Mouse (Mus musculus) urinary bladder, postnatal 14 days (tissue): ENCODE data around the gene Gtf2ird2.

Experiments
- DNase-seq: peaks from one replicate; pipeline ENCODE4 v3.0.0; 2021; ENCODE audit warnings: low spot score

Gene Gtf2ird2

GRCm38 (mm10) chr5:134183162-134183561 is 657 bp upstream of the Gtf2ird2 start:
- DNase-seq = no peak

- DNase-seq = no peak
Measured at GRCm38 (mm10) chr5:134186059-134186458, 2.2 kb downstream of the Gtf2ird2 start.

- DNase-seq = peak; percentile 60
Measured at GRCm38 (mm10) chr5:134186961-134187731, 3.3 kb downstream of the Gtf2ird2 start.

- DNase-seq = no peak
Measured at GRCm38 (mm10) chr5:134188571-134188970, 4.8 kb downstream of the Gtf2ird2 start.

- DNase-seq = peak; percentile 54
Measured at GRCm38 (mm10) chr5:134193664-134194063, 9.8 kb downstream of the Gtf2ird2 start.

- DNase-seq = no peak
Measured at GRCm38 (mm10) chr5:134206721-134207120, 22.9 kb downstream of the Gtf2ird2 start.

- DNase-seq = peak; percentile 39
Measured at GRCm38 (mm10) chr5:134209931-134210554, 26.2 kb downstream of the Gtf2ird2 start.

GRCm38 (mm10) chr5:134214021-134214806 is 30.4 kb downstream of the Gtf2ird2 start:
- DNase-seq = no peak

- no peak for DNase-seq
Measured at GRCm38 (mm10) chr5:134217900-134218299, 34.1 kb downstream of the Gtf2ird2 start.

GRCm38 (mm10) chr5:134221278-134221677 is 37.5 kb downstream of the Gtf2ird2 start:
- no peak for DNase-seq

- DNase-seq = no peak
Measured at GRCm38 (mm10) chr5:134221708-134222150, 37.9 kb downstream of the Gtf2ird2 start.

GRCm38 (mm10) chr5:134225110-134225901 is 41.5 kb downstream of the Gtf2ird2 start:
- DNase-seq = no peak

GRCm38 (mm10) chr5:134226946-134227345 is 43.1 kb downstream of the Gtf2ird2 start:
- DNase-seq = no peak

- no peak for DNase-seq
Measured at GRCm38 (mm10) chr5:134227574-134228248, 43.9 kb downstream of the Gtf2ird2 start.

GRCm38 (mm10) chr5:134228249-134228638 is 44.4 kb downstream of the Gtf2ird2 start:
- no peak for DNase-seq

GRCm38 (mm10) chr5:134229391-134229790 is 45.6 kb downstream of the Gtf2ird2 start, which contains the start of gene Ncf1:
Ncf1 (minus strand) TSS chr5:134229625.
- DNase-seq = no peak

GRCm38 (mm10) chr5:134231376-134231775 is 47.6 kb downstream of the Gtf2ird2 start:
- no peak for DNase-seq

- DNase-seq = peak; percentile 45
Measured at GRCm38 (mm10) chr5:134232111-134232510, 48.3 kb downstream of the Gtf2ird2 start.

GRCm38 (mm10) chr5:134232568-134232967 is 48.7 kb downstream of the Gtf2ird2 start:
- DNase-seq = no peak

- no peak for DNase-seq
Measured at GRCm38 (mm10) chr5:134233244-134233651, 49.4 kb downstream of the Gtf2ird2 start.

GRCm38 (mm10) chr5:134234205-134234604 is 50.4 kb downstream of the Gtf2ird2 start:
- no peak for DNase-seq
